20 mouse cellular contexts compared by ENCODE assay signal in the genomic region with DNA sequence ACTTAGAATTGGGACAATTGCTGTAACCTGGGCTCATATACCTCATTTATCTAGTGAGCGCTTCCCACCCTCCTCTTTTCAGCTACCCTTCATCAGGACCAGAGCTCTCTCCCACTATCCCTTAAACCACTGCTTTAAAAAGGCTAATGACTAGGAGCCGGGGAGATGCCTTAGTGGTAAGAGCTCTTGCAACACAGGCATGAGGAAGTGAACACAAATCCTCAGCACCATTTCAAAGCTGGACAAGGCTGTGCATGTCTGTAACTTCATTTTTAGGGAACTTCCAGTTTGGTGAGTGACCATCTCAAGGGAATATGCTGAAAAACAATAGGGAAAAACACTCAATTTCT.
DNase-seq lines count a peak whose midpoint lies in the region; ATAC-seq and TF ChIP-seq lines count a peak whose summit lies in the region.
"Had no signal": no experiment of that assay in that cellular context is flagged by ENCODE, and none has a peak within 500 bp of the region (broad histone marks: within the 10 kb centered on the region; RNA-seq: fewer than 3 reads in every experiment).

No protein-coding gene starts in this region.

- no peak for TF ChIP-seq CTCF in layer of hippocampus, adult 2 months (conservative IDR thresholded peaks at IDR 0.05)
- no peak for TF ChIP-seq CTCF in ES-Bruce4 (IDR thresholded peaks at IDR 0.05; ENCODE audit: low read depth, low read length)

- no peaks in the 10 kb centered on the region for H3K36me3 ChIP-seq in forebrain, embryonic 14.5 days (ENCODE audit: control insufficient read depth, insufficient read depth, low read length)
- no peaks in the 10 kb centered on the region for H3K36me3 ChIP-seq in forebrain, embryonic 12.5 days (replicated peaks)
- no peaks in the 10 kb centered on the region for H3K36me3 ChIP-seq in ES-Bruce4 (ENCODE audit: control insufficient read depth, insufficient read depth, low read length, poor library complexity, severe bottlenecking)
- H3K36me3 ChIP-seq in midbrain, embryonic 15.5 days (replicated peaks): no peaks in the 10 kb centered on the region
- no peaks in the 10 kb centered on the region for H3K36me3 ChIP-seq in kidney, embryonic 16.5 days (ENCODE audit: insufficient read depth, low read length)
- H3K36me3 ChIP-seq: limb, embryonic 13.5 days; liver, embryonic 15.5 days; neural tube, embryonic 15.5 days had no signal

- H3K9ac ChIP-seq in forebrain, embryonic 14.5 days (ENCODE audit: low read length): no peak overlapping the region
- H3K9ac ChIP-seq in forebrain, embryonic 12.5 days: no peak overlapping the region
- no peak overlapping the region for H3K9ac ChIP-seq in ES-Bruce4 (ENCODE audit: low read depth, poor library complexity, severe bottlenecking)
- H3K9ac ChIP-seq in midbrain, embryonic 15.5 days: no peak overlapping the region
- no peak overlapping the region for H3K9ac ChIP-seq in kidney, embryonic 16.5 days (replicated peaks; ENCODE audit: low read length)
- H3K9ac ChIP-seq: limb, embryonic 13.5 days; liver, embryonic 15.5 days; neural tube, embryonic 15.5 days had no signal

- no peak overlapping the region for H3K4me3 ChIP-seq in forebrain, embryonic 14.5 days (ENCODE audit: low read depth, low read length)
- no peak overlapping the region for H3K4me3 ChIP-seq in forebrain, embryonic 12.5 days (replicated peaks)
- H3K4me3 ChIP-seq in layer of hippocampus, adult 2 months: no peak overlapping the region
- H3K4me3 ChIP-seq in ES-Bruce4 (ENCODE audit: low read depth, low read length): no peak overlapping the region
- no peak overlapping the region for H3K4me3 ChIP-seq in midbrain, embryonic 15.5 days
- H3K4me3 ChIP-seq in kidney, embryonic 16.5 days (ENCODE audit: low read length): no peak overlapping the region
- H3K4me3 ChIP-seq: limb, embryonic 13.5 days; liver, embryonic 15.5 days; neural tube, embryonic 15.5 days had no signal

- DNase-seq in forebrain, embryonic 14.5 days (ENCODE audit: low spot score): no peak
- no peak for DNase-seq in layer of hippocampus, adult 2 months (ENCODE audit: low spot score in 2 of 2)
- DNase-seq in layer of hippocampus, adult 9-10 months (ENCODE audit: low spot score): no peak
- DNase-seq in cerebellum, postnatal 4 days (ENCODE audit: low spot score in 2 of 2): no peak
- DNase-seq: adrenal gland, postnatal 14 days; cerebellum, adult 11 months; cerebellum, postnatal 10 days; kidney, adult 8-10 months; kidney, postnatal 36 days; lung, postnatal 10 days; right cerebral cortex, postnatal 25 days; thymus, adult 2 months had no signal

- ATAC-seq in forebrain, embryonic 14.5 days: 0 out of 2 replicates have a peak, but pooled peaks have one; percentile 23
- ATAC-seq in forebrain, embryonic 12.5 days (ENCODE audit: low FRiP score): no peak
- peak; percentile 69 for ATAC-seq in midbrain, embryonic 15.5 days (replicated peaks)
- ATAC-seq in kidney, embryonic 16.5 days (ENCODE audit: low FRiP score, low TSS enrichment): no peak
- ATAC-seq: inflammation-experienced regulatory T-cells, adult 6 months had no signal

- 80% methylated on average over 2 of the region's 2 CpGs for whole genome bisulfite sequencing in forebrain, embryonic 14.5 days
- 84% methylated on average over 2 of the region's 2 CpGs for WGBS in forebrain, embryonic 12.5 days
- whole genome bisulfite sequencing in midbrain, embryonic 15.5 days: 69% methylated on average over 2 of the region's 2 CpGs
- WGBS in kidney, embryonic 16.5 days: 92% methylated on average over 2 of the region's 2 CpGs

- no peak for TF ChIP-seq POLR2A in ES-Bruce4 (IDR thresholded peaks at IDR 0.05; ENCODE audit: insufficient read depth, low read length)

- H3K4me1 ChIP-seq in forebrain, embryonic 14.5 days (ENCODE audit: control insufficient read depth, insufficient read depth, low read length): no peaks in the 10 kb centered on the region
- H3K4me1 ChIP-seq in forebrain, embryonic 12.5 days: no peaks in the 10 kb centered on the region
- peaks cover 7% of the 10 kb centered on the region for H3K4me1 ChIP-seq in ES-Bruce4 (ENCODE audit: control insufficient read depth, insufficient read depth, low read length)
- H3K4me1 ChIP-seq in midbrain, embryonic 15.5 days: peaks cover 6% of the 10 kb centered on the region
- H3K4me1 ChIP-seq in kidney, embryonic 16.5 days (ENCODE audit: insufficient read depth, low read length): no peaks in the 10 kb centered on the region
- H3K4me1 ChIP-seq: limb, embryonic 13.5 days; liver, embryonic 15.5 days; neural tube, embryonic 15.5 days had no signal

- TF ChIP-seq EP300 in ES-Bruce4 (IDR thresholded peaks at IDR 0.05; ENCODE audit: insufficient read depth, low read depth, low read length): no peak

- H3K9me3 ChIP-seq in forebrain, embryonic 14.5 days (replicated peaks; ENCODE audit: control insufficient read depth, low read length): no peaks in the 10 kb centered on the region
- no peaks in the 10 kb centered on the region for H3K9me3 ChIP-seq in forebrain, embryonic 12.5 days
- H3K9me3 ChIP-seq in ES-Bruce4 (replicated peaks; ENCODE audit: control insufficient read depth, insufficient read depth, low read length, poor library complexity, severe bottlenecking): no peaks in the 10 kb centered on the region; the same call in 1 of the 2 replicates
- no peaks in the 10 kb centered on the region for H3K9me3 ChIP-seq in midbrain, embryonic 15.5 days
- H3K9me3 ChIP-seq in kidney, embryonic 16.5 days (ENCODE audit: low read length): no peaks in the 10 kb centered on the region
- H3K9me3 ChIP-seq: limb, embryonic 13.5 days; liver, embryonic 15.5 days; neural tube, embryonic 15.5 days had no signal

- H3K4me2 ChIP-seq in forebrain, embryonic 14.5 days (ENCODE audit: low read length): no peak overlapping the region
- H3K4me2 ChIP-seq in forebrain, embryonic 12.5 days: no peak overlapping the region
- no peak overlapping the region for H3K4me2 ChIP-seq in midbrain, embryonic 15.5 days
- H3K4me2 ChIP-seq in kidney, embryonic 16.5 days (replicated peaks; ENCODE audit: low read depth, low read length): no peak overlapping the region
- H3K4me2 ChIP-seq: limb, embryonic 13.5 days; liver, embryonic 15.5 days; neural tube, embryonic 15.5 days had no signal

- no peaks in the 10 kb centered on the region for H3K27me3 ChIP-seq in forebrain, embryonic 14.5 days (replicated peaks; ENCODE audit: control insufficient read depth, insufficient read depth, low read length)
- no peaks in the 10 kb centered on the region for H3K27me3 ChIP-seq in forebrain, embryonic 12.5 days
- H3K27me3 ChIP-seq in ES-Bruce4 (ENCODE audit: control insufficient read depth, insufficient read depth, low read length, poor library complexity, severe bottlenecking): no peaks in the 10 kb centered on the region
- no peaks in the 10 kb centered on the region for H3K27me3 ChIP-seq in midbrain, embryonic 15.5 days (replicated peaks)
- H3K27me3 ChIP-seq in kidney, embryonic 16.5 days (ENCODE audit: insufficient read depth, low read length): no peaks in the 10 kb centered on the region
- H3K27me3 ChIP-seq: limb, embryonic 13.5 days; liver, embryonic 15.5 days; neural tube, embryonic 15.5 days had no signal

- no peak overlapping the region; the same call in 1 of the 2 replicates for H3K27ac ChIP-seq in forebrain, embryonic 14.5 days (ENCODE audit: low read depth, low read length)
- no peak overlapping the region for H3K27ac ChIP-seq in forebrain, embryonic 12.5 days
- peak overlapping the region; percentile 21; the same call in 1 of the 2 replicates for H3K27ac ChIP-seq in layer of hippocampus, adult 2 months
- 0 out of 2 replicates have a peak overlapping the region, but pooled peaks have one; percentile 6 for H3K27ac ChIP-seq in ES-Bruce4 (ENCODE audit: insufficient read depth, low read length)
- peak overlapping the region; percentile 69 for H3K27ac ChIP-seq in midbrain, embryonic 15.5 days
- H3K27ac ChIP-seq in kidney, embryonic 16.5 days (ENCODE audit: low read length): no peak overlapping the region
- H3K27ac ChIP-seq: limb, embryonic 13.5 days; liver, embryonic 15.5 days; neural tube, embryonic 15.5 days had no signal

Comparison
In these comparisons a context has a peak if more than half of its experiments do, and no peak if none do; other contexts are left out.
1. ATAC-seq: peak in forebrain, embryonic 14.5 days (single experiment) and midbrain, embryonic 15.5 days (single experiment); none in forebrain, embryonic 12.5 days (single experiment) and kidney, embryonic 16.5 days (single experiment).
2. H3K27ac ChIP-seq: peak in layer of hippocampus, adult 2 months (single experiment), ES-Bruce4 (single experiment) and midbrain, embryonic 15.5 days (single experiment); none in forebrain, embryonic 14.5 days (single experiment), forebrain, embryonic 12.5 days (single experiment) and kidney, embryonic 16.5 days (single experiment).